Mouse (Mus musculus): ENCODE data around the gene Pla2g10. TPM values are rescaled to one million over a fixed set of nuclear protein-coding genes. Genes with fewer than 3 reads are reported as not detected.
"Not testable (repeated sequence)": the region's sequence is repeated elsewhere in the genome, so short reads cannot be mapped to it uniquely, and the experiment has no call there.

Gene Pla2g10
- polyA plus RNA-seq, 1 experiment from 2014 or later: 0.93 TPM

GRCm38 (mm10) chr16:13678601-13679319 lies 52.0 kb downstream of the Pla2g10 start:
- no peaks in the 10 kb centered on the region for H3K9me3 ChIP-seq (ENCODE audit: low read depth, low read length)
- DNase-seq (no peak), ATAC-seq (ENCODE audit: insufficient read depth) (no peak)
- H3K9ac ChIP-seq: no peak overlapping the region
- TF ChIP-seq CTCF (IDR thresholded peaks at IDR 0.05; ENCODE audit: low read depth): no peak
- no peak overlapping the region for H3K27ac ChIP-seq (ENCODE audit: low read depth)
- whole genome bisulfite sequencing: 87% methylated on average over 3 of the region's 3 CpGs
- no peaks in the 10 kb centered on the region for H3K4me1 ChIP-seq (ENCODE audit: insufficient read depth)
- H3K27me3 ChIP-seq (ENCODE audit: insufficient read depth, low read length): no peaks in the 10 kb centered on the region
- no peak overlapping the region for H3K4me2 ChIP-seq
- H3K36me3 ChIP-seq (ENCODE audit: insufficient read depth): peaks cover 25% of the 10 kb centered on the region
- no peak overlapping the region for H3K4me3 ChIP-seq (ENCODE audit: low read depth, low read length)

- Histone ChIP-seq H3K4me3 (ENCODE audit: low read depth, low read length) (no peak overlapping the region), H3K9me3 (ENCODE audit: low read depth, low read length) (no peaks in the 10 kb centered on the region), H3K27me3 (ENCODE audit: insufficient read depth, low read length) (no peaks in the 10 kb centered on the region), H3K4me2 (no peak overlapping the region), H3K9ac (no peak overlapping the region), H3K4me1 (ENCODE audit: insufficient read depth) (no peaks in the 10 kb centered on the region), H3K27ac (ENCODE audit: low read depth) (no peak overlapping the region), H3K36me3 (ENCODE audit: insufficient read depth) (peaks cover 18% of the 10 kb centered on the region)
- WGBS: 85% methylated on average over 3 of the region's 3 CpGs
- ATAC-seq (ENCODE audit: insufficient read depth): no peak
- no peak for DNase-seq
- TF ChIP-seq CTCF (IDR thresholded peaks at IDR 0.05; ENCODE audit: low read depth): no peak
Observed at GRCm38 (mm10) chr16:13674511-13674910, 56.3 kb downstream of the Pla2g10 start.

GRCm38 (mm10) chr16:13673114-13673513 lies 57.7 kb downstream of the Pla2g10 start:
- Histone ChIP-seq H3K4me2 (peak overlapping the region; percentile 75), H3K27ac (ENCODE audit: low read depth) (no peak overlapping the region), H3K27me3 (ENCODE audit: insufficient read depth, low read length) (no peaks in the 10 kb centered on the region), H3K4me3 (ENCODE audit: low read depth, low read length) (peak overlapping the region; percentile 97), H3K4me1 (ENCODE audit: insufficient read depth) (no peaks in the 10 kb centered on the region), H3K36me3 (ENCODE audit: insufficient read depth) (peaks cover 18% of the 10 kb centered on the region), H3K9me3 (ENCODE audit: low read depth, low read length) (no peaks in the 10 kb centered on the region), H3K9ac (peak overlapping the region; percentile 92; the same call in 1 of the 2 replicates)
- DNase-seq: no peak
- ATAC-seq (ENCODE audit: insufficient read depth): no peak
- WGBS: 76% methylated on average over 5 of the region's 5 CpGs
- no peak for TF ChIP-seq CTCF (IDR thresholded peaks at IDR 0.05; ENCODE audit: low read depth)

- ATAC-seq (ENCODE audit: insufficient read depth) (peak; percentile 45), DNase-seq (peak; percentile 80)
- Histone ChIP-seq H3K27ac (ENCODE audit: low read depth) (peak overlapping the region; percentile 92; the same call in 1 of the 2 replicates), H3K36me3 (ENCODE audit: insufficient read depth) (peaks cover 11% of the 10 kb centered on the region), H3K9me3 (ENCODE audit: low read depth, low read length) (no peaks in the 10 kb centered on the region), H3K4me2 (peak overlapping the region; percentile 75), H3K4me3 (ENCODE audit: low read depth, low read length) (peak overlapping the region; percentile 97), H3K9ac (peak overlapping the region; percentile 92), H3K4me1 (ENCODE audit: insufficient read depth) (0 out of 2 replicates have a peak, but pooled peaks cover under 1% of the 10 kb centered on the region), H3K27me3 (ENCODE audit: insufficient read depth, low read length) (no peaks in the 10 kb centered on the region)
- 0% methylated on average over 20 of the region's 20 CpGs for WGBS
- no peak for TF ChIP-seq CTCF (IDR thresholded peaks at IDR 0.05; ENCODE audit: low read depth)
Observed at GRCm38 (mm10) chr16:13672386-13672898, 58.3 kb downstream of the Pla2g10 start.

GRCm38 (mm10) chr16:13671685-13672385 lies 58.9 kb downstream of the Pla2g10 start, which contains the start of the genes Bfar and 3110001I22Rik:
Bfar (plus strand) TSS chr16:13671858.
3110001I22Rik (plus strand) TSS chr16:13671929.
- peak; percentile 92 for ATAC-seq (ENCODE audit: insufficient read depth)
- DNase-seq: peak; percentile 98
- H3K9me3 ChIP-seq (ENCODE audit: low read depth, low read length): no peaks in the 10 kb centered on the region
- WGBS: under 1% methylated on average over 54 of the region's 54 CpGs
- no peaks in the 10 kb centered on the region for H3K27me3 ChIP-seq (ENCODE audit: insufficient read depth, low read length)
- no peak for TF ChIP-seq CTCF (IDR thresholded peaks at IDR 0.05; ENCODE audit: low read depth)
- 0 out of 2 replicates have a peak, but pooled peaks cover 4% of the 10 kb centered on the region for H3K4me1 ChIP-seq (ENCODE audit: insufficient read depth)
- H3K4me3 ChIP-seq (ENCODE audit: low read depth, low read length): peak within 1 kb of the TSS; percentile 97
- H3K27ac ChIP-seq (ENCODE audit: low read depth): peak within 1 kb of the TSS; percentile 92
- H3K4me2 ChIP-seq: peak within 1 kb of the TSS; percentile 75
- peaks cover 5% of the 10 kb centered on the region for H3K36me3 ChIP-seq (ENCODE audit: insufficient read depth)
- peak within 1 kb of the TSS; percentile 92 for H3K9ac ChIP-seq

- 69% methylated on average over 5 of the region's 5 CpGs for WGBS
- H3K4me2 ChIP-seq: peak overlapping the region; percentile 75
- H3K4me1 ChIP-seq (ENCODE audit: insufficient read depth); H3K27me3 ChIP-seq (ENCODE audit: insufficient read depth, low read length); ATAC-seq (ENCODE audit: insufficient read depth); H3K27ac ChIP-seq (ENCODE audit: low read depth); H3K9me3 ChIP-seq (ENCODE audit: low read depth, low read length); H3K36me3 ChIP-seq (ENCODE audit: insufficient read depth); DNase-seq: not testable (repeated sequence)
- H3K4me3 ChIP-seq (ENCODE audit: low read depth, low read length): peak overlapping the region; percentile 97
- 0 out of 2 replicates have a peak overlapping the region, but pooled peaks have one; percentile 92 for H3K9ac ChIP-seq
Observed at GRCm38 (mm10) chr16:13670896-13671295, 59.9 kb downstream of the Pla2g10 start.

- no peak for DNase-seq
- peaks cover 16% of the 10 kb centered on the region for H3K36me3 ChIP-seq (ENCODE audit: insufficient read depth)
- 0 out of 2 replicates have a peak, but pooled peaks cover 4% of the 10 kb centered on the region for H3K4me1 ChIP-seq (ENCODE audit: insufficient read depth)
- H3K4me2 ChIP-seq: no peak overlapping the region
- no peak for ATAC-seq (ENCODE audit: insufficient read depth)
- H3K9me3 ChIP-seq (ENCODE audit: low read depth, low read length): no peaks in the 10 kb centered on the region
- H3K4me3 ChIP-seq (ENCODE audit: low read depth, low read length): no peak overlapping the region
- TF ChIP-seq CTCF (IDR thresholded peaks at IDR 0.05; ENCODE audit: low read depth): no peak
- 89% methylated on average over 1 of the region's 1 CpGs for WGBS
- H3K27me3 ChIP-seq (ENCODE audit: insufficient read depth, low read length): no peaks in the 10 kb centered on the region
- no peak overlapping the region for H3K27ac ChIP-seq (ENCODE audit: low read depth)
- no peak overlapping the region for H3K9ac ChIP-seq
Observed at GRCm38 (mm10) chr16:13669282-13669681, 61.5 kb downstream of the Pla2g10 start.

Data from lung, embryonic 14.5 days (tissue).